Mouse (Mus musculus) layer of hippocampus, postnatal 10 days (tissue): ENCODE data around the gene Dusp23. TPM values are rescaled to one million over a fixed set of nuclear protein-coding genes. Genes with fewer than 3 reads are reported as not detected.
A peak's percentile ranks its signal among the peaks of the same experiment; 100 is the strongest.

ENCODE experiments used
- DNase-seq, 2 experiments: peaks; one replicate each; pipeline ENCODE4 v3.0.0; 2021; ENCODE audit warnings: low spot score in 2 of 2
- total RNA-seq, 2 experiments: library from RNA; stranded (reverse); gene quantifications; 2 replicates each; pipeline ENCODE4 v1.2.3; 2021

Gene Dusp23
- total RNA-seq, 2 experiments from 2014 or later: 8.3 to 8.9 TPM

- no peak for DNase-seq
These were observed 8.7 kb downstream of the Dusp23 start for GRCm38 (mm10) chr1:172624081-172624480.

- DNase-seq: no peak
These were observed 9.2 kb downstream of the Dusp23 start for GRCm38 (mm10) chr1:172623599-172623998.

- peak; percentile 63 to 71 for DNase-seq
These were observed 13.5 kb downstream of the Dusp23 start for GRCm38 (mm10) chr1:172619235-172619634.

- DNase-seq: no peak
These were observed 14.6 kb downstream of the Dusp23 start for GRCm38 (mm10) chr1:172618141-172618540.

- DNase-seq: no peak
These were observed 15.2 kb downstream of the Dusp23 start for GRCm38 (mm10) chr1:172617365-172618076.

GRCm38 (mm10) chr1:172616537-172617300, 16.0 kb downstream of the Dusp23 start:
- peak; percentile 48 to 67 for DNase-seq

GRCm38 (mm10) chr1:172615412-172615811, 17.4 kb downstream of the Dusp23 start:
- DNase-seq: no peak

GRCm38 (mm10) chr1:172614654-172615053, 18.1 kb downstream of the Dusp23 start:
- no peak for DNase-seq

GRCm38 (mm10) chr1:172612745-172613144, 20.0 kb downstream of the Dusp23 start:
- no peak for DNase-seq

GRCm38 (mm10) chr1:172611304-172611703, 21.5 kb downstream of the Dusp23 start:
- no peak for DNase-seq

GRCm38 (mm10) chr1:172602326-172602725, 30.4 kb downstream of the Dusp23 start, which contains the start of gene Fcrl6:
Gene Fcrl6 (minus strand): TSS chr1:172602551.
- DNase-seq: no peak

- peak; percentile 64 to 73 for DNase-seq
These were observed 38.3 kb downstream of the Dusp23 start for GRCm38 (mm10) chr1:172594495-172594894.

- DNase-seq: no peak
These were observed 38.8 kb downstream of the Dusp23 start for GRCm38 (mm10) chr1:172593956-172594355.

GRCm38 (mm10) chr1:172593321-172593720, 39.4 kb downstream of the Dusp23 start:
- DNase-seq: no peak

- no peak for DNase-seq
These were observed 42.4 kb downstream of the Dusp23 start, which contains the start of gene Slamf8 for GRCm38 (mm10) chr1:172590385-172590784. Gene Slamf8 (minus strand): TSS chr1:172590568.

GRCm38 (mm10) chr1:172585612-172586567, 46.9 kb downstream of the Dusp23 start:
- DNase-seq: peak; percentile 21 to 35

- no peak for DNase-seq
These were observed 47.7 kb downstream of the Dusp23 start for GRCm38 (mm10) chr1:172585026-172585425.

- no peak for DNase-seq
These were observed 48.5 kb downstream of the Dusp23 start for GRCm38 (mm10) chr1:172584271-172584670.

GRCm38 (mm10) chr1:172582436-172582835, 50.3 kb downstream of the Dusp23 start:
- DNase-seq: no peak
